ENCODE assay signal across 10 mouse cellular contexts in genomic region chr3:21564847-21565485, GRCm38 (mm10).
DNase-seq lines count a peak whose midpoint lies in the region; ATAC-seq lines count a peak whose summit lies in the region.
"Had no signal": no experiment of that assay in that cellular context is flagged by ENCODE, and none has a peak within 500 bp of the region (broad histone marks: within the 10 kb centered on the region; RNA-seq: fewer than 3 reads in every experiment).

No protein-coding gene starts in this region.

- no peak overlapping the region for H3K4me2 ChIP-seq in kidney, embryonic 14.5 days (replicated peaks; ENCODE audit: low read depth, low read length)
- no peak overlapping the region for H3K4me2 ChIP-seq in embryonic facial prominence, embryonic 12.5 days (replicated peaks)
- peak overlapping the region; percentile 43 for H3K4me2 ChIP-seq in heart, embryonic 13.5 days
- no peak overlapping the region for H3K4me2 ChIP-seq in midbrain, embryonic 11.5 days

- DNase-seq in kidney, postnatal 36 days, result no peak
- DNase-seq in midbrain, embryonic 11.5 days (ENCODE audit: low spot score, missing footprints), result no peak
- DNase-seq in frontal cortex, postnatal 14 days (ENCODE audit: low spot score in 2 of 2), result no peak
- no peak for DNase-seq in urinary bladder, postnatal 10 days (ENCODE audit: low spot score)
- DNase-seq: liver, postnatal 0 days had no signal

- ATAC-seq in kidney, embryonic 14.5 days (ENCODE audit: low FRiP score, low TSS enrichment), result peak; percentile 83
- no peak for ATAC-seq in embryonic facial prominence, embryonic 12.5 days (ENCODE audit: insufficient number of reproducible peaks, insufficient read depth, low FRiP score, low TSS enrichment)
- ATAC-seq in heart, embryonic 13.5 days (ENCODE audit: extremely low read depth, insufficient number of reproducible peaks, low FRiP score, low TSS enrichment), result no peak
- ATAC-seq in midbrain, embryonic 11.5 days (ENCODE audit: low FRiP score), result no peak
- ATAC-seq in granulocyte monocyte progenitor cell, adult 5-6 weeks (replicated peaks; ENCODE audit: poor library complexity, severe bottlenecking), result no peak
- ATAC-seq: liver, postnatal 0 days had no signal

- peak overlapping the region; percentile 75; the same call in 1 of the 2 replicates for H3K27ac ChIP-seq in kidney, embryonic 14.5 days (ENCODE audit: low read depth, low read length)
- peak overlapping the region; percentile 82 for H3K27ac ChIP-seq in embryonic facial prominence, embryonic 12.5 days
- peak overlapping the region; percentile 84 for H3K27ac ChIP-seq in heart, embryonic 13.5 days (replicated peaks)
- H3K27ac ChIP-seq in midbrain, embryonic 11.5 days (ENCODE audit: low read depth, low read length), result peak overlapping the region; percentile 1; the same call in 1 of the 2 replicates

- peaks cover 23% of the 10 kb centered on the region for H3K4me1 ChIP-seq in kidney, embryonic 14.5 days (ENCODE audit: control insufficient read depth, insufficient read depth, low read length)
- H3K4me1 ChIP-seq in embryonic facial prominence, embryonic 12.5 days, result peaks cover 13% of the 10 kb centered on the region
- peaks cover 36% of the 10 kb centered on the region for H3K4me1 ChIP-seq in heart, embryonic 13.5 days
- no peaks in the 10 kb centered on the region; the same call in none of the 2 replicates for H3K4me1 ChIP-seq in midbrain, embryonic 11.5 days (ENCODE audit: control insufficient read depth, insufficient read depth, low read length)

- H3K27me3 ChIP-seq in kidney, embryonic 14.5 days (ENCODE audit: control insufficient read depth, insufficient read depth, low read length), result no peaks in the 10 kb centered on the region
- H3K27me3 ChIP-seq in embryonic facial prominence, embryonic 12.5 days, result no peaks in the 10 kb centered on the region
- no peaks in the 10 kb centered on the region for H3K27me3 ChIP-seq in heart, embryonic 13.5 days (replicated peaks)
- H3K27me3 ChIP-seq in midbrain, embryonic 11.5 days (ENCODE audit: control insufficient read depth, insufficient read depth, low read length), result no peaks in the 10 kb centered on the region

- H3K9me3 ChIP-seq in kidney, embryonic 14.5 days (ENCODE audit: control insufficient read depth, low read length), result no peaks in the 10 kb centered on the region
- H3K9me3 ChIP-seq in embryonic facial prominence, embryonic 12.5 days, result no peaks in the 10 kb centered on the region
- H3K9me3 ChIP-seq in heart, embryonic 13.5 days, result no peaks in the 10 kb centered on the region
- no peaks in the 10 kb centered on the region for H3K9me3 ChIP-seq in midbrain, embryonic 11.5 days (ENCODE audit: control insufficient read depth, low read length)

- H3K36me3 ChIP-seq in kidney, embryonic 14.5 days (ENCODE audit: control insufficient read depth, insufficient read depth, low read length), result no peaks in the 10 kb centered on the region
- H3K36me3 ChIP-seq in embryonic facial prominence, embryonic 12.5 days, result no peaks in the 10 kb centered on the region
- no peaks in the 10 kb centered on the region for H3K36me3 ChIP-seq in heart, embryonic 13.5 days
- no peaks in the 10 kb centered on the region for H3K36me3 ChIP-seq in midbrain, embryonic 11.5 days (ENCODE audit: control insufficient read depth, insufficient read depth, low read length)

- H3K9ac ChIP-seq in kidney, embryonic 14.5 days (ENCODE audit: low read depth, low read length), result no peak overlapping the region
- H3K9ac ChIP-seq in embryonic facial prominence, embryonic 12.5 days, result no peak overlapping the region
- H3K9ac ChIP-seq in heart, embryonic 13.5 days, result peak overlapping the region; percentile 37; the same call in 1 of the 2 replicates
- no peak overlapping the region for H3K9ac ChIP-seq in midbrain, embryonic 11.5 days (ENCODE audit: low read length)
- H3K9ac ChIP-seq: liver, postnatal 0 days had no signal

- H3K4me3 ChIP-seq in kidney, embryonic 14.5 days (ENCODE audit: low read length), result no peak overlapping the region
- H3K4me3 ChIP-seq in embryonic facial prominence, embryonic 12.5 days, result no peak overlapping the region
- no peak overlapping the region for H3K4me3 ChIP-seq in heart, embryonic 13.5 days
- H3K4me3 ChIP-seq in midbrain, embryonic 11.5 days (ENCODE audit: low read depth, low read length), result no peak overlapping the region
- H3K4me3 ChIP-seq: erythroblast, embryonic 14.5 days had no signal

- WGBS in kidney, embryonic 14.5 days, result 23% methylated on average over 4 of the region's 4 CpGs
- WGBS in embryonic facial prominence, embryonic 12.5 days, result 41% methylated on average over 4 of the region's 4 CpGs
- 24% methylated on average over 4 of the region's 4 CpGs for WGBS in heart, embryonic 13.5 days
- WGBS in midbrain, embryonic 11.5 days, result 46% methylated on average over 4 of the region's 4 CpGs

Comparison
In these comparisons a context has a peak if more than half of its experiments do, and no peak if none do; other contexts are left out.
1. H3K27ac ChIP-seq: peak in every context shown above with its lines; median percentile 84 in heart, embryonic 13.5 days; 82 in embryonic facial prominence, embryonic 12.5 days; 75 in kidney, embryonic 14.5 days; 1 in midbrain, embryonic 11.5 days.